In the genomic region with DNA sequence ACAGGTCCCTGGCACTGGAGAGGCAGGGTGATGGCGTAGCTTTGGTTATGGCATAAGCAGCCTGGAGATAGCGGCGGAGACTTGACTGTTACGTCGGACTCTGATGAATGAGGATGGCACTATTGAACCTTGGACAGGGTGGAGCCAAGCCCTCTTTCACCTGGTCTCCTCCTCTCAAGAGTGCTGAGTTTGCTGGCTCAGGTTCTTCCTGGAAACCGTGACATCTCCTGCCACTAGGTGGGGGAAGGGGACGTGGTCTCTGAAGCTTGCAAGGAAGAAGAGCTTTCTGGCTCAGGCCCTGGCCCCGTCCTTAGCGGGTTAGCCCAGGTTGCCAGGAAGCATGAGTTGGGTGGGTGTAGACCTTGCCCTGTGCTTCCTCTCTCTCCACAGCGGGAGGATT, we compare ENCODE assay signal across 20 mouse cellular contexts. TPM values are rescaled to one million over a fixed set of nuclear protein-coding genes. Genes with fewer than 3 reads are reported as not detected.
A peak's percentile ranks its signal among the peaks of the same experiment; 100 is the strongest.
DNase-seq lines count a peak whose midpoint lies in the region; ATAC-seq and TF ChIP-seq lines count a peak whose summit lies in the region.
"Had no signal": no experiment of that assay in that cellular context is flagged by ENCODE, and none has a peak within 500 bp of the region (broad histone marks: within the 10 kb centered on the region; RNA-seq: fewer than 3 reads in every experiment).

No protein-coding gene starts in this region.

- 60% methylated on average over 10 of the region's 10 CpGs for WGBS in lung, embryonic 14.5 days
- WGBS in intestine, embryonic 16.5 days = 55% methylated on average over 10 of the region's 10 CpGs
- WGBS in large intestine, adult 2 months = 35% methylated on average over 10 of the region's 10 CpGs

- TF ChIP-seq CTCF in lung, embryonic 14.5 days (IDR thresholded peaks at IDR 0.05; ENCODE audit: low read depth) = peak; percentile 30

- H3K4me3 ChIP-seq in lung, embryonic 14.5 days (ENCODE audit: low read depth, low read length) = no peak overlapping the region
- H3K4me3 ChIP-seq in intestine, embryonic 16.5 days (ENCODE audit: low read length) = no peak overlapping the region
- H3K4me3 ChIP-seq: embryonic facial prominence, embryonic 13.5 days; heart, embryonic 10.5 days; myocyte had no signal

- no peak overlapping the region for H3K4me2 ChIP-seq in lung, embryonic 14.5 days
- H3K4me2 ChIP-seq in intestine, embryonic 16.5 days (ENCODE audit: low read depth, low read length) = no peak overlapping the region; the same call in 1 of the 2 replicates
- H3K4me2 ChIP-seq: embryonic facial prominence, embryonic 13.5 days had no signal

- no peak overlapping the region for H3K9ac ChIP-seq in lung, embryonic 14.5 days
- no peak overlapping the region for H3K9ac ChIP-seq in intestine, embryonic 16.5 days (ENCODE audit: low read depth, low read length)
- H3K9ac ChIP-seq: embryonic facial prominence, embryonic 13.5 days had no signal

- H3K36me3 ChIP-seq in lung, embryonic 14.5 days (ENCODE audit: insufficient read depth) = 0 out of 2 replicates have a peak, but pooled peaks cover under 1% of the 10 kb centered on the region
- H3K36me3 ChIP-seq in intestine, embryonic 16.5 days (ENCODE audit: control insufficient read depth, insufficient read depth, low read length) = no peaks in the 10 kb centered on the region
- H3K36me3 ChIP-seq: heart, embryonic 10.5 days had no signal

- H3K4me1 ChIP-seq in lung, embryonic 14.5 days (ENCODE audit: insufficient read depth) = no peaks in the 10 kb centered on the region
- peaks cover 7% of the 10 kb centered on the region; the same call in 1 of the 2 replicates for H3K4me1 ChIP-seq in intestine, embryonic 16.5 days (ENCODE audit: control insufficient read depth, insufficient read depth, low read length)

- no peaks in the 10 kb centered on the region for H3K27me3 ChIP-seq in lung, embryonic 14.5 days (ENCODE audit: insufficient read depth, low read length)
- peaks cover 45% of the 10 kb centered on the region for H3K27me3 ChIP-seq in intestine, embryonic 16.5 days (replicated peaks; ENCODE audit: control insufficient read depth, insufficient read depth, low read length)
- H3K27me3 ChIP-seq: CH12.LX; embryonic facial prominence, embryonic 13.5 days had no signal

- H3K9me3 ChIP-seq in lung, embryonic 14.5 days (ENCODE audit: low read depth, low read length) = no peaks in the 10 kb centered on the region
- no peaks in the 10 kb centered on the region for H3K9me3 ChIP-seq in intestine, embryonic 16.5 days (ENCODE audit: control insufficient read depth, low read length)
- H3K9me3 ChIP-seq: embryonic facial prominence, embryonic 13.5 days; heart, embryonic 10.5 days had no signal

- DNase-seq in lung, embryonic 14.5 days = no peak
- DNase-seq in lung, adult 18-20 months = no peak
- peak; percentile 75 for DNase-seq in R1 (ENCODE audit: low read depth, low spot score)
- peak; percentile 58 for DNase-seq in large intestine, adult 2 months (ENCODE audit: low read depth, low spot score)
- DNase-seq in gastrocnemius, postnatal 25 days = no peak
- DNase-seq: heart, postnatal 36 days; layer of hippocampus, postnatal 36 days; thymus, adult 18-20 months had no signal

- H3K27ac ChIP-seq in lung, embryonic 14.5 days (ENCODE audit: low read depth) = no peak overlapping the region
- H3K27ac ChIP-seq in intestine, embryonic 16.5 days (ENCODE audit: low read length) = no peak overlapping the region
- H3K27ac ChIP-seq: embryonic facial prominence, embryonic 13.5 days; heart, embryonic 10.5 days had no signal

- no peak for ATAC-seq in lung, embryonic 14.5 days (ENCODE audit: insufficient read depth)
- ATAC-seq in intestine, embryonic 16.5 days = peak; percentile 57; the same call in 1 of the 2 replicates
- no peak for ATAC-seq in erythroblast, adult 5-6 weeks (replicated peaks; ENCODE audit: low FRiP score, poor library complexity, severe bottlenecking)

RNA-seq across cellular contexts. Expression of a gene that starts 7.5 kb away (rescaled TPM):
- 11.7 and 13.8 TPM in 2 replicates for polyA plus RNA-seq in lung, embryonic 14.5 days (2014; fragmentation: Nextera tagmentation; extraction: Ambion mirVana)
- 13.7 and 17.2 TPM in 2 replicates for polyA plus RNA-seq in intestine, embryonic 16.5 days (2015; fragmentation: Nextera tagmentation; extraction: Ambion mirVana)
- 23.3 and 53.1 TPM in 2 replicates for polyA plus RNA-seq in large intestine, adult 2 months (2012; rRNA removed)
- total RNA-seq in gastrocnemius, postnatal 25 days (2021) = 10 to 100 TPM; 62.2 to 72.0 TPM
- 1.3 TPM in 2 replicates for total RNA-seq in erythroblast, adult 5-6 weeks (2015; ENCODE audit: low replicate concordance)
- 2.0 and 3.8 TPM in 2 replicates for total RNA-seq in erythroblast, adult 5-6 weeks (2017; ENCODE audit: low replicate concordance)

RNA-seq across cellular contexts. Expression of a gene that starts 23.2 kb away (rescaled TPM):
- not detected in 2 replicates for polyA plus RNA-seq in lung, embryonic 14.5 days (2014; fragmentation: Nextera tagmentation; extraction: Ambion mirVana)
- polyA plus RNA-seq in intestine, embryonic 16.5 days (2015; fragmentation: Nextera tagmentation; extraction: Ambion mirVana) = not detected in 2 replicates
- 0.11 TPM in 1 of 2 replicates, not detected in the other for polyA plus RNA-seq in large intestine, adult 2 months (2012; rRNA removed)
- not detected for total RNA-seq in gastrocnemius, postnatal 25 days (2021)
- total RNA-seq in erythroblast, adult 5-6 weeks (2015; ENCODE audit: low replicate concordance) = not detected in 2 replicates
- total RNA-seq in erythroblast, adult 5-6 weeks (2017; ENCODE audit: low replicate concordance) = not detected in 2 replicates
- total RNA-seq: adrenal gland, postnatal 4 days; CH12.LX; common myeloid progenitor, adult 5-6 weeks; gastrocnemius, adult 18-20 months; heart, postnatal 36 days; layer of hippocampus, postnatal 36 days had no signal
- polyA plus RNA-seq: embryonic facial prominence, embryonic 13.5 days; forebrain, embryonic 11.5 days; heart, embryonic 10.5 days; limb, embryonic 11.5 days; lung, embryonic 16.5 days had no signal

RNA-seq across cellular contexts. Expression of a gene that starts 27.2 kb away (rescaled TPM):
- polyA plus RNA-seq in lung, embryonic 14.5 days (2014; fragmentation: Nextera tagmentation; extraction: Ambion mirVana) = not detected in 2 replicates
- polyA plus RNA-seq in intestine, embryonic 16.5 days (2015; fragmentation: Nextera tagmentation; extraction: Ambion mirVana) = not detected in 2 replicates
- polyA plus RNA-seq in large intestine, adult 2 months (2012; rRNA removed) = not detected in 2 replicates
- under 1 TPM in 1 of 2 experiments, not detected in 1; 0.08 TPM for total RNA-seq in gastrocnemius, postnatal 25 days (2021)
- total RNA-seq in erythroblast, adult 5-6 weeks (2015; ENCODE audit: low replicate concordance) = not detected in 2 replicates
- total RNA-seq in erythroblast, adult 5-6 weeks (2017; ENCODE audit: low replicate concordance) = 0.60 TPM in 1 of 2 replicates, not detected in the other
- total RNA-seq: adrenal gland, postnatal 4 days; CH12.LX; common myeloid progenitor, adult 5-6 weeks; gastrocnemius, adult 18-20 months; heart, postnatal 36 days; layer of hippocampus, postnatal 36 days had no signal
- polyA plus RNA-seq: embryonic facial prominence, embryonic 13.5 days; forebrain, embryonic 11.5 days; heart, embryonic 10.5 days; limb, embryonic 11.5 days had no signal

Comparison
In these comparisons a context has a peak if more than half of its experiments do, and no peak if none do; other contexts are left out.
1. DNase-seq: peak in R1 (single experiment) and large intestine, adult 2 months (single experiment); none in lung, embryonic 14.5 days (single experiment), lung, adult 18-20 months (0 of 2) and gastrocnemius, postnatal 25 days (single experiment).